Mouse (Mus musculus): ENCODE results near the gene Saxo1.

- TF ChIP-seq TAL1 (conservative IDR thresholded peaks at IDR 0.05; ENCODE audit: low read depth, low read length) (no peak), GATA1 (IDR thresholded peaks at IDR 0.05; ENCODE audit: borderline replicate concordance, low read length) (no peak)
Observed at GRCm38 (mm10) chr4:86397470-86397869, 160.7 kb downstream of the Saxo1 start.

All from G1E (cell line).